Mouse (Mus musculus) liver, embryonic 16.5 days (tissue): ENCODE data around the gene Hdhd3. TPM values are rescaled to one million over a fixed set of nuclear protein-coding genes. Genes with fewer than 3 reads are reported as not detected.

Experiments
- ATAC-seq: fragments of 200-750 bp; cut with Nextera tagmentation; 2 replicates; pipeline ENCODE4 v1.8.0; 2017; ENCODE audit warnings: low read depth, mild to moderate bottlenecking, moderate number of reproducible peaks, moderate library complexity
- H3K27ac ChIP-seq: fragments of 300-500 bp; sonication (generic); 2 replicates; pipeline ENCODE4 v1.5.1; 2014; ENCODE audit warnings: mild to moderate bottlenecking, low read length
- H3K27me3 ChIP-seq: fragments of 300-500 bp; sonication (generic); 2 replicates; pipeline ENCODE4 v1.6.1; 2014; ENCODE audit warnings: low read depth, low read length, mixed read lengths; ENCODE audit not compliant: control insufficient read depth, insufficient read depth
- H3K36me3 ChIP-seq: fragments of 300-500 bp; sonication (generic); 2 replicates; pipeline ENCODE4 v1.6.1; 2014; ENCODE audit warnings: mild to moderate bottlenecking; ENCODE audit not compliant: control insufficient read depth, insufficient read depth
- H3K4me1 ChIP-seq: fragments of 300-500 bp; sonication (generic); 2 replicates; pipeline ENCODE4 v1.6.1; 2014; ENCODE audit warnings: low read depth, low read length, mixed read lengths; ENCODE audit not compliant: control insufficient read depth
- H3K4me2 ChIP-seq: fragments of 300-500 bp; sonication (generic); 2 replicates; pipeline ENCODE4 v1.6.1; 2014; ENCODE audit warnings: low read depth, low read length, mixed read lengths
- H3K4me3 ChIP-seq: fragments of 300-500 bp; sonication (generic); 2 replicates; pipeline ENCODE4 v1.5.1; 2014; ENCODE audit warnings: low read depth, mild to moderate bottlenecking, low read length
- H3K9ac ChIP-seq: fragments of 300-500 bp; sonication (generic); 2 replicates; pipeline ENCODE4 v1.6.1; 2014; ENCODE audit warnings: low read depth, low read length
- H3K9me3 ChIP-seq: fragments of 300-500 bp; sonication (generic); replicated peaks from 2 replicates; pipeline ENCODE4 v1.6.1; 2016; ENCODE audit warnings: low read length; ENCODE audit not compliant: control insufficient read depth
- WGBS: fragments of 180-500 bp; shearing (Covaris S2); extraction: QIAGEN DNeasy Blood & Tissue Kit; methylation state at CpG from one replicate; pipeline ENCODE4 v1.1.7; 2014; ENCODE audit not compliant: insufficient replicate concordance; 5-methylcytosine and 5-hydroxymethylcytosine counted together
- polyA plus RNA-seq: library from polyadenylated mRNA; unstranded; fragments of >200 nt; fragmentation: Nextera tagmentation; extraction: Ambion mirVana; gene quantifications from 2 replicates; pipeline ENCODE4 v1.2.1, GENCODE M21; 2015

Gene Hdhd3
- polyA plus RNA-seq = 9.0 and 9.5 TPM in 2 replicates

DNA sequence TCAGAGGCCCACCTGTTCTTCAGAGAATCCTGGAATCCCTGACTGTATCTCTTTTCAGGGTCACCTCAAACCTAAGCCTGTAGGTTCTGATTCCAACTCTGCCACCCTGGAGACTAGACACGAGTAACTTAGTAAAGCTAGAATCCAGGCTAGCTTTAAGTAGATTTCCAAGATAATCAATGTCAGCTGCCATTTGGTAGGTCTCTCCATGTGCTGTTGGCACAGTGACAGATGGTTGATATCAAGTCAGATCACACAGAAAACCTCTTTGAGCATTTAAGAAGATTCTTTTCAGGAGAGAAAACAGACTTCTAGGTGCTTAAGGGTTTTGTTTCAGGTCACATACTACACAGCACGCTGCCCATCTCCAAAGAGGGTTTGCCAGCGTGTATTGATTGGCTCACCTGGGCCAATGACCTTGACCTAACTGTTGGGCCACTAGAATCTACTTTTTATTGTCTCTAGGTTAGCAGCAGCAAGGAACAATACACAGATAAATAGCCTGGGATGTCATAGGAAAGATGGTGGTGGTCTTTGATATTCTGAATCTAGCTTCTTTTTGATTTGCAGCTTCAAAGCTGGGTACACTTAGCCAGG, at the start of gene Hdhd3:
Hdhd3 (minus strand) TSS at position 94 of the 597 bp plus-strand sequence.
- H3K27ac ChIP-seq = peak within 1 kb of the TSS; percentile 51
- peak within 1 kb of the TSS; percentile 89 for H3K4me2 ChIP-seq
- peaks cover 25% of the 10 kb centered on the region for H3K4me1 ChIP-seq
- WGBS = 69% methylated on average over 3 of the region's 3 CpGs
- H3K4me3 ChIP-seq = peak within 1 kb of the TSS; percentile 81
- no peak for ATAC-seq
- H3K36me3 ChIP-seq = peaks cover 14% of the 10 kb centered on the region
- no peaks in the 10 kb centered on the region for H3K27me3 ChIP-seq
- H3K9ac ChIP-seq = peak within 1 kb of the TSS; percentile 77
- H3K9me3 ChIP-seq = no peaks in the 10 kb centered on the region

- Histone ChIP-seq H3K27ac (no peak overlapping the region), H3K4me2 (no peak overlapping the region), H3K27me3 (no peaks in the 10 kb centered on the region), H3K9me3 (no peaks in the 10 kb centered on the region), H3K36me3 (no peaks in the 10 kb centered on the region), H3K4me1 (no peaks in the 10 kb centered on the region), H3K9ac (no peak overlapping the region), H3K4me3 (no peak overlapping the region)
- WGBS = 70% methylated on average over 7 of the region's 7 CpGs
- ATAC-seq = no peak
Measured at GRCm38 (mm10) chr4:62551966-62552365, 48.7 kb upstream of the Hdhd3 start.

- no peak overlapping the region for H3K27ac ChIP-seq
- no peaks in the 10 kb centered on the region for H3K27me3 ChIP-seq
- H3K4me1 ChIP-seq = no peaks in the 10 kb centered on the region
- ATAC-seq = no peak
- no peaks in the 10 kb centered on the region for H3K36me3 ChIP-seq
- H3K9me3 ChIP-seq = no peaks in the 10 kb centered on the region
- H3K9ac ChIP-seq = no peak overlapping the region
- no peak overlapping the region for H3K4me3 ChIP-seq
- H3K4me2 ChIP-seq = no peak overlapping the region
Measured at GRCm38 (mm10) chr4:62544801-62545200, 41.5 kb upstream of the Hdhd3 start.

DNA sequence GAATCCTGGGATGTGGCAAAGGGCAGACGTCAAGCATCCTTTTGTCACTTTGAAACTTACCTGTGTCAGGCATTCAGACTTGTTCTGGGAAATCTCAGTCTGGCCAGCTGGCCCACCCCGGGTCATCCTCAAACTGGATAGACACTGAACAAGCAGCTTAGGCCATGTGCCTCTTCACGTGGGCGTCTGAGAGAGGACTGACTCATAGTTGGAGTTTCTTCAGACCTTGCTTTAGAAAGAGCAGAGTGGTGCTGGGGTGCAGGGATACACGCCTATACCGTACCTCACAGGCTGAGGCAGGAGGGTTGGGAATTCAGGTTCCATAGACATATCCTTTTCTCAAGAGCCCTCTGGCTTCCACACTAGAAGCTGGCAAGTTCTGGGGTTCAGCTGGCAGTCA, 40.5 kb upstream of the Hdhd3 start:
- H3K9me3 ChIP-seq = no peaks in the 10 kb centered on the region
- no peaks in the 10 kb centered on the region for H3K27me3 ChIP-seq
- H3K36me3 ChIP-seq = no peaks in the 10 kb centered on the region
- ATAC-seq = no peak
- H3K9ac ChIP-seq = no peak overlapping the region
- 75% methylated on average over 6 of the region's 6 CpGs for WGBS
- H3K4me1 ChIP-seq = no peaks in the 10 kb centered on the region
- no peak overlapping the region for H3K4me2 ChIP-seq
- H3K4me3 ChIP-seq = no peak overlapping the region
- no peak overlapping the region for H3K27ac ChIP-seq

DNA sequence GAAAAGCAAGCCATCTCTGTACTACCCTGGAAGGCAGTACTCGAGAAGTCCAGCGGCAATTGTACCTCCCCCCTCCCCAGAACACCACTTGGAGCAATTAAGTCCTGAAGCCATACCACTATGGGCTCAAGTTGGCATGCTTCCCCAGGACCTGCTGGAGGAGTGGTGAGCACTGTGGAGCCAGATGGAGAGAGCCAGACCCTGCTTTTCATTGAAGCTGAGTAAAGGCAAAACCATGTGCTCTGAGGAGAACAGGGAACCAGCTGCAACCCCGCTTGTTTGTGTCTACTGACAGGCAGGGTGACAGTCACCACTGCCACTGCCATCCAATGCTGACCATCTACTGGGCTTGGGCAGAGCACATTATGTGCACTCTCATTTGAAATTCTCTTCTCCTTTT, 38.5 kb upstream of the Hdhd3 start:
- H3K4me2 ChIP-seq = no peak overlapping the region
- no peaks in the 10 kb centered on the region for H3K27me3 ChIP-seq
- H3K36me3 ChIP-seq = no peaks in the 10 kb centered on the region
- H3K4me3 ChIP-seq = no peak overlapping the region
- no peaks in the 10 kb centered on the region for H3K4me1 ChIP-seq
- no peak for ATAC-seq
- H3K27ac ChIP-seq = no peak overlapping the region
- no peak overlapping the region for H3K9ac ChIP-seq
- no peaks in the 10 kb centered on the region for H3K9me3 ChIP-seq
- 67% methylated on average over 3 of the region's 3 CpGs for WGBS

GRCm38 (mm10) chr4:62533729-62534128, 30.5 kb upstream of the Hdhd3 start:
- no peaks in the 10 kb centered on the region for H3K27me3 ChIP-seq
- no peak overlapping the region for H3K27ac ChIP-seq
- H3K4me1 ChIP-seq = no peaks in the 10 kb centered on the region; the same call in 1 of the 2 replicates
- no peaks in the 10 kb centered on the region for H3K36me3 ChIP-seq
- H3K9me3 ChIP-seq = no peaks in the 10 kb centered on the region
- H3K4me3 ChIP-seq = no peak overlapping the region
- ATAC-seq = no peak
- H3K4me2 ChIP-seq = no peak overlapping the region
- 56% methylated on average over 6 of the region's 6 CpGs for WGBS
- H3K9ac ChIP-seq = no peak overlapping the region

- Histone ChIP-seq H3K27me3 (no peaks in the 10 kb centered on the region), H3K4me2 (no peak overlapping the region), H3K9ac (no peak overlapping the region), H3K27ac (no peak overlapping the region), H3K36me3 (no peaks in the 10 kb centered on the region; the same call in 1 of the 2 replicates), H3K4me3 (no peak overlapping the region), H3K9me3 (no peaks in the 10 kb centered on the region), H3K4me1 (peaks cover 14% of the 10 kb centered on the region)
- ATAC-seq = no peak
- whole genome bisulfite sequencing = 22% methylated on average over 4 of the region's 4 CpGs
Measured at GRCm38 (mm10) chr4:62527655-62528054, 24.4 kb upstream of the Hdhd3 start.

DNA sequence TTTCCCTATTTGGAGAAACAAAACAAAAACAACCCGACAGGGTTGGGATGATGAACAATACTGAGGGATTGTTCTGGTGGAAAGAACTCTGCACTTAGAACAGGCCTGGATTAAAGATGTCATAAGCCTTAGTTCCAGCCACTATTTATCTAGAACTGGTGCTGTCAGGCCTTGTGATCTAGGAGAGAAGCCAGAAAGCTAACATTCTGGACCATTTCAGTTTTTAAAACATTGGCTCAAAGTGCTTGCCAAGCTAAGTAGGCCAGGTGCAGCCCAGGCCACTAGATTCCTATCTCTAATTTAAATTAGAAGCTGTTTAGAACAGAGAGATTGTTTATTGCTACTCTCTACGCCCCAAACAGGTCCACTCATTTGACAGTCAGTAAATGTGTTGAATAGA, 23.0 kb upstream of the Hdhd3 start:
- Histone ChIP-seq H3K27ac (no peak overlapping the region), H3K4me1 (peaks cover 18% of the 10 kb centered on the region), H3K4me2 (no peak overlapping the region), H3K9me3 (no peaks in the 10 kb centered on the region), H3K36me3 (no peaks in the 10 kb centered on the region; the same call in 1 of the 2 replicates), H3K4me3 (no peak overlapping the region), H3K9ac (no peak overlapping the region), H3K27me3 (no peaks in the 10 kb centered on the region)
- ATAC-seq = no peak
- 45% methylated on average over 2 of the region's 2 CpGs for WGBS

DNA sequence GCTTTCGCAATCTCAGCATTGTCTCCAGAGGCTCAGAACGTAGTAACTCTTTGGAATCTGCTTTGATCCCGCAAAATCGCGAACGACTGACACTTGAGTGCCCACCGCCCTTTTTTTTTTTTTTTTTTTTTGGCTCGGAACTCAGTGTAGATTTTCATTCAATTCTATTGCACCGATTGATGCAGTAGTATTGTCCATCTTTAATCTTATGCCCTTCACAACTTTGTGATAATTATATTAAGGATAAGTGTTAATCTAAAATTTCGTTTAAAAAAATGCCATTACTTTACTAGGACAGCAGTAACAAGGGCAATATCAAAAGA, 22.2 kb upstream of the Hdhd3 start:
- ATAC-seq = no peak
- Histone ChIP-seq H3K9ac (no peak overlapping the region), H3K27me3 (no peaks in the 10 kb centered on the region), H3K4me2 (peak overlapping the region; percentile 62), H3K9me3 (no peaks in the 10 kb centered on the region), H3K36me3 (no peaks in the 10 kb centered on the region; the same call in 1 of the 2 replicates), H3K27ac (no peak overlapping the region), H3K4me1 (peaks cover 24% of the 10 kb centered on the region), H3K4me3 (peak overlapping the region; percentile 83)
- 2% methylated on average over 10 of the region's 10 CpGs for WGBS
